Mouse (Mus musculus): Measurements from ENCODE around the gene 5730409E04Rik.
A peak's percentile ranks its signal among the peaks of the same experiment; 100 is the strongest.

The 5730409E04Rik gene

DNA sequence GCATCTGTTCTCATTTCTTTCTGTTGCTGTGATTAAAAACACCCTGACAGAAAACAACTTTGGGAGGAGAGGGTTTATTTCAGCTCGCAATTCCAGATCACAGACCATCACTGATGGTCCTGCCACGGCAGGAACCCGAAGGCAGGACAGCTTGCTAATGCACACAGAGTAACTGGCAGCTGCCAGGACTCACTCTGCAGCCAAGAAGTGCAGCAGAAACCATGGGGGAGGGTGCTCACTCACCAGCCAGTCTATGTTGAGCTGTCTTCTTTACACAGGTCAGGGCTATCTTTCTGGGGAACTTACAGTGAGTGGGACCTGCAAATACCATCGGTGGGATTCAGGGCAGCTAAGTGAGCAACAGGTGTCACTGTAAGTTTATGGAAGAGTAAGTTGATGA, 27.8 kb downstream of the 5730409E04Rik start:
- DNase-seq (ENCODE audit: low spot score) = no peak

DNA sequence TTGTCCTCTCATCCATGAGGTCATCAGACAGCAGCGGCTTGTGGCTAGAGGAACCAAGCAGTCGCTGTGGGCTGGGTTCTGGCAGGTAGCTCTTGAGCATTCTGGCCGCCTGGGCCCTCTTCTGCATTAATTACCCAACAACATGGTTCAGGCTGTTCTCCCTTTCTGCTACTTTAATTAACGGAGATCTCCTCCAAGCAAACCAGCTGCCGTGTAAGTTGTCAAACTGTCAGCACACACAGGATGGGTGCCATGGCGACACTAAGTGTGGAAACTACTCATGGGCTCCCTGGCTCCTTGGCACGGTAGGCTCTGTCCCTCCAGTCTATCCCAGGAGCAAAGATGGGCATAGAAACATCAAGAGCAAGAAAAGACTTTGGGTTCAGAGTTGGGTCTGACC, 29.7 kb downstream of the 5730409E04Rik start:
- DNase-seq (ENCODE audit: low spot score) = no peak

DNA sequence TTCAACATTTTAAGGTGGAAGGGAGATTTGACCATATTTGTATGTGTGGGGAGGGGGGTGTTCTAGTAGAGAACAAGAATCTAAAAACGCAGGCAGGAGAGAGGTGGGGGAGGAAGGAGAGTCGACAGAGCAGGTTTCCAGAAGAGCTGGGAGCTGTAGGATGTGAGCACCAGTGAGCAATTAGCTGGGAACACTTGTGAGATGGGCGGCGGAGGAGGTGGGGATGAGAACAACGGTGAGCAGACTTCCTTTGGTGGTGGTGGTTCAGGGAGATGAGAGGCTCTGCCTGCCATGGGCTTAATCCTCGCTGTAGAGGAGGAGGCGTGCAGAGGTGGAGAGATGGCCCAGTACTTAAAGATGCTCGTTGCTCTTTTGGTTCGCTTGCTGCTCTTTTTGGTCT, 32.3 kb downstream of the 5730409E04Rik start:
- no peak for DNase-seq (ENCODE audit: low spot score)

DNA sequence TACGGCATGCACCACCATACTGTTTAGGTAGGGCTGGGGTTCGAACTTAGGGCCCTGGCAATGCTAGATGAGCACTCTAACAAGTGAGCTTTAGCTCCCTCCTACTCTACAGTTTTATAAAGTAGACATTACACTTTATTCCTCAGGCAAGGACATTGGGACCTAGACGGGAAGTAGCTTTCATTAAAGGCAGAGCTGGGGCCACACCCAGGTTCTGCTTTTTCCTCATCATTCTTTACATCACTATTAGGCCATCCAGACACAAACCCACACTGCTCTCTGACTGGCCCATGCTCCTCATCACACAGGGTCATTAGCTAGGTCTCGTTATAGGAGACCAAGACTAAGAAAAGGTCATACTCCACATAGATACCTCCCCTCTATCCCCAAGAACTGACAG, 34.2 kb downstream of the 5730409E04Rik start:
- no peak for DNase-seq (ENCODE audit: low spot score)

DNA sequence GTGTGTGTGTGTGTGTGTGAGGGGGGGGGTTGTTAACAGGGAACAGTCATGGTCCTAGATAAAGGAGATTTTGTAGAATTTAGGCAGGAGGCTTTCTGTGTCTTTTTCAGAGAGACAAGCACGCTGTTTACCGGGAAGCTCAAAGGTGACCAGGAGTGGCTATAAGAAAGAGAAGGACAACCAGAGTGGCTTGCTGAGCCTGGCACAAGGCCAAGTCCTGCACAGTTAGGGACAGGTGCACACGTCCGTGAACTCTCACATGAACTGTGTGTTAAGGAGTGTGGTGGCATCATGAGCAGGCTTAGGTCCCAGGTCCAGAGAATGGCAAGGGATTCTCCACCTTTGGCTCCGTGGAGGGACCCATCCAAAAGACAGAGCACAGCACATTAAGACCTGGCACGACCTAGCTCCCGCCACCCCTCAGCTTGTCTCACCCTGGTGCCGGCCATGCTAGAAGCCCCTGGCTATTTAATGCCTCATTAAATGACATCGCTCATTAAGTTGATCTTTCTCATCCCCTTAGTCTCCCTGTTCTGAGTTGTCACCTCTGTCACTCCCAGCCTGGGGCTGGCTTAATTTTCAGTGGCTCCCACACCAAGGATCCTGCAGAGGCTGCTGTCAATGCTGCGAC, 34.8 kb downstream of the 5730409E04Rik start:
- DNase-seq (ENCODE audit: low spot score) = no peak

DNA sequence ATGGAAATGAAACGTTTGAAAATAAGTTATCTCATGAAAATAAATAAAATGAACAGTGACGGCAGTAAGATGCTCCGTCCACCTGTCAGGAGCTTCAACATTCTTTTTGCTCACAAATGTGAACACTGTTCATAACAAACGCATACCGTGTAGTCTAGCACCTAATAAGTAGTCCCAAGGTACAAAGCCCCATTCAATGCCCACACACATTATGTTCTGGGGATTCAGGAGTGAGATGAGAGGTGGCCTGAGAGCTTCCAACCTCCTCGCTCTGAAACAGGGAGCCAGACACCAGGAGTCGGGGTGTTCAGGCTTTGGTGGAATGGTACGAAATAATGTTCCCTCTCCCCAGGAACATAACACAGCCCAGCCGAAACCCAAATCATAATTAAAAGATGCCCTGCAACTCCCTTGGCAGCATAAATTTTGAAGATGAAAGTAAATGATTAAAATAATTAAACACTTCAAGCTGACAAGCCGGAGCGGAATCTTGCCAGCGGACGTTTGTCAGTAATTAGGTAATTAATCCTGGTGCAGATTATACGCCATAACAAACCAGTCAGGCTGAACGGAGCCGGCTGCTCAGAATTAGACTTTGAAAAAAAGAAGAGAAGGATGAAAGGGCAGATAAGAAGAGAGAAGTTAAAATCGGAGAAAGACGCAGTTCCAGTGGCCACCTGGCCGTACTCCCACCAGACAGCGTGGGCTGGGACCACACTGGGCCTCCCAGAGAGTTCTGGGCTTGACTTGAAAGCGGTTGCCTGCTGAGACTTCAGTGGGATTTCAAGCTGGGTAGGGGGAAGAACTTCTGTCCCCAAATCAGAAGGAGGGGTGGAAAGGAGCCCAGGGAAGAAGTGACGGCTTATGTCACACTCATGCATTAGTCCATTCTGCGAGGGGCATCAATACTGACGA, 38.6 kb downstream of the 5730409E04Rik start:
- no peak for DNase-seq (ENCODE audit: low spot score)

DNA sequence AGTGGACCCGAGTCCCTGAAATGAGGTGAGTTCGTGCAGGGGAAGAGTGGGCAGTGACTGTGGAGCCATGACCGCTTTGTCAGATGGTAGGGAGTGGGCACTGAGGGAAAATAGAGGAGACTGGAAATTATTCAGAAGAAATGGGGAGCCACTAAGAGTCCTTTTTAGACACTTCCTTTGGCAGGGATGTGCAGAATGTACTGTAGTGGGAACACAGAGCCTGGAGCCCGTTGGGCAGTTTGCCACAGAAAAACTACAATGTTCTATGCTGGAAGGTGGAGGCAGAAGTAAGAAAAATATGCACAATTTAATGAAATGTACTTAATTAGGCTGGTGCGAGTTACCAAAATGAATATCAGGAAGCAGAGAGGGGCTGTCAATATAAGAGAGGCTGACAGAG, 43.5 kb downstream of the 5730409E04Rik start:
- no peak for DNase-seq (ENCODE audit: low spot score)

DNA sequence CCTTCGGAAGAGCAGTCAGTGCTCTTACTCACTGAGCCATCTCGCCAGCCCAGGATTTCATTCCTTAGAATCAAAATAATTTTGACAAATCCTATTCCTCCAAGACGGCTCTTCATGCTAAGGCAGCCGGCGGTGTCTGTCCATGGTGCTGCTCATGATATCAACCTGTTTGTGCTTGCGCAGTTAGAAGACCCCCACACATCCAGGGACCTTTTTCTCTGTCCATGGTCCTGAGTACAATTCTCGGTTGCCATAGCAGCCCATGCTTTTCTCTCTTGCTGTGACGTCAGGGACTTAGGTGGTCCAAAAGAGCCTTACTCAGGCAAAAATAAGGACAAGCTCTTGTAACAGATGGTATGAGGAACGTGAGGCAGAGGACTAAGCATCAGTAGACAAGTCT, 45.7 kb downstream of the 5730409E04Rik start:
- DNase-seq (ENCODE audit: low spot score) = peak; percentile 37

DNA sequence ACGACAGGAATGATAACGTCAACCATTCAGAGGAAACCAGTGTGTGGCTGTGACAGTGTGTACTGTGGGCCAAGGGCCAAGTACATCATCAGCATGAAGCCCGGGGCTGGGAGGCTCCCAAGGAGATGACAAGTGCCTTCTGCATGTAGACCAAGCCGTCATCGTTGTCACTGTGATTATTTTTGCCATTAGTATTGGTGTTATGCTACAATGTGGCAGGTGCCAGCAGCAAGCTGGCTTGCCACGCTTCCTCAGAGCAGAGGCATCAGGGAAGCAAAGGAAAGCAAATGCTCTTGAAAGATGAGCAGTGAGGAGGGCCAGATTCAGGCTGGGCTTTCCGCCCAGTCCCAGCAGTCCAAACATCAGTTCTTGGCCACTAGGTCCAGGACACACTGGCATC, 51.6 kb downstream of the 5730409E04Rik start:
- no peak for DNase-seq (ENCODE audit: low spot score)
